18 mouse cellular contexts compared by ENCODE assay signal in the genomic region with DNA sequence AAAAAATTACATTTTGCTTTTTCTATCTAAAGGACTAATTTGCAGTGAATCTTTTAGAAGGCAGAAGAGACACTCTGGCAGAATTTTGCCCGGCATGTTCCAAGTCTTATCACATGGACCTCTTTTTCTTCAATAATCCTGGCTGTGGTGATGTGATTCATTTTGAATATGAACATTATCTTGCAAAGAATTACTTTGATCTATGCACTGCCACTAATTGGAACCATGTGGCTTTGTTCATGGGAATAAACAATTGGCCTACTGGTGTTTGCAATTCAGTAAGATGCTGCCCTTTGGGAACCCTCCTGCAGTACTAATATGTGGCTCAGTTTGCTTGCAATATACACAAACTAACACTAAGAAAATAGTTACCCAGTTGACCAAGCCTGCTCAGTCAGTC.
"Had no signal": no experiment of that assay in that cellular context is flagged by ENCODE, and none has a peak within 500 bp of the region (broad histone marks: within the 10 kb centered on the region; RNA-seq: fewer than 3 reads in every experiment).

No protein-coding gene starts in this region.

- DNase-seq: kidney, adult 2 months; kidney, postnatal 10 days; kidney, postnatal 36 days; layer of hippocampus, postnatal 36 days; liver, embryonic 13.5 days; lung, postnatal 10 days; lung, postnatal 36 days; right cerebral cortex, adult 18-20 months; thymus, adult 18-20 months; thymus, postnatal 36 days had no signal

- H3K27me3 ChIP-seq: liver, embryonic 13.5 days; lung, embryonic 15.5 days; megakaryocyte, embryonic 14.5 days; midbrain, embryonic 13.5 days; neural tube, embryonic 13.5 days had no signal

- H3K9ac ChIP-seq: liver, embryonic 13.5 days; lung, embryonic 15.5 days; midbrain, embryonic 13.5 days; neural tube, embryonic 13.5 days had no signal

- H3K9me3 ChIP-seq: liver, embryonic 13.5 days; lung, embryonic 15.5 days; midbrain, embryonic 10.5 days; midbrain, embryonic 13.5 days; neural tube, embryonic 13.5 days had no signal

- H3K4me3 ChIP-seq: left cerebral cortex, adult 2 months; liver, embryonic 13.5 days; lung, embryonic 15.5 days; megakaryocyte, embryonic 14.5 days; midbrain, embryonic 10.5 days; midbrain, embryonic 13.5 days; myocyte; neural tube, embryonic 13.5 days had no signal

- H3K27ac ChIP-seq: left cerebral cortex, adult 2 months; liver, embryonic 13.5 days; lung, embryonic 15.5 days; midbrain, embryonic 10.5 days; midbrain, embryonic 13.5 days; neural tube, embryonic 13.5 days had no signal

- H3K4me2 ChIP-seq: liver, embryonic 13.5 days; lung, embryonic 15.5 days; midbrain, embryonic 13.5 days; neural tube, embryonic 13.5 days had no signal

- ATAC-seq: midbrain, embryonic 13.5 days; midbrain, embryonic 16.5 days had no signal

- H3K36me3 ChIP-seq: liver, embryonic 13.5 days; lung, embryonic 15.5 days; midbrain, embryonic 10.5 days; midbrain, embryonic 13.5 days; neural tube, embryonic 13.5 days had no signal

- H3K4me1 ChIP-seq: liver, embryonic 13.5 days; lung, embryonic 15.5 days; megakaryocyte, embryonic 14.5 days; midbrain, embryonic 10.5 days; midbrain, embryonic 13.5 days; neural tube, embryonic 13.5 days had no signal
